Mouse (Mus musculus) liver, embryonic 12.5 days (tissue): ENCODE measurements at regions not wholly inside any gene's neighbourhood (a gene's known extent, or its start where the extent isn't known, plus 50 kb on each side); places are given as distances from the start of the nearest gene placed in this dataset.

Experiments
- ATAC-seq: fragments of 200-750 bp; cut with Nextera tagmentation; 2 replicates; pipeline ENCODE4 v1.8.0; 2017; ENCODE audit warnings: moderate number of reproducible peaks, mild to moderate bottlenecking, moderate library complexity
- H3K27ac ChIP-seq: fragments of 300-500 bp; sonication (generic); 2 replicates; pipeline ENCODE4 v1.5.1; 2016; ENCODE audit warnings: mild to moderate bottlenecking
- H3K27me3 ChIP-seq: fragments of 300-500 bp; sonication (generic); replicated peaks from 2 replicates; pipeline ENCODE4 v1.6.1; 2016; ENCODE audit warnings: mild to moderate bottlenecking, moderate library complexity
- H3K36me3 ChIP-seq: fragments of 300-500 bp; sonication (generic); 2 replicates; pipeline ENCODE4 v1.6.1; 2016; ENCODE audit warnings: mild to moderate bottlenecking, moderate library complexity
- H3K4me1 ChIP-seq: fragments of 300-500 bp; sonication (generic); 2 replicates; pipeline ENCODE4 v1.6.1; 2016
- H3K4me2 ChIP-seq: fragments of 300-500 bp; sonication (generic); 2 replicates; pipeline ENCODE4 v1.6.1; 2016; ENCODE audit warnings: mild to moderate bottlenecking, moderate library complexity
- H3K4me3 ChIP-seq: fragments of 300-500 bp; sonication (generic); 2 replicates; pipeline ENCODE4 v1.5.1; 2016; ENCODE audit warnings: mild to moderate bottlenecking, moderate library complexity
- H3K9ac ChIP-seq: fragments of 300-500 bp; sonication (generic); 2 replicates; pipeline ENCODE4 v1.6.1; 2016; ENCODE audit warnings: mild to moderate bottlenecking, moderate library complexity
- H3K9me3 ChIP-seq: fragments of 300-500 bp; sonication (generic); replicated peaks from 2 replicates; pipeline ENCODE4 v1.6.1; 2016; ENCODE audit warnings: mild to moderate bottlenecking, moderate library complexity
- WGBS: fragments of 180-500 bp; shearing (Covaris S2); methylation state at CpG from one replicate; pipeline ENCODE4 v1.1.7; 2016; ENCODE audit not compliant: insufficient replicate concordance; 5-methylcytosine and 5-hydroxymethylcytosine counted together

- no peaks in the 10 kb centered on the region for H3K27me3 ChIP-seq
- H3K4me3 ChIP-seq: no peak overlapping the region
- H3K4me2 ChIP-seq: no peak overlapping the region
- H3K9me3 ChIP-seq: no peaks in the 10 kb centered on the region
- no peak for ATAC-seq
- H3K27ac ChIP-seq: no peak overlapping the region
- H3K4me1 ChIP-seq: no peaks in the 10 kb centered on the region
- H3K36me3 ChIP-seq: no peaks in the 10 kb centered on the region
- WGBS: 71% methylated on average over 7 of the region's 7 CpGs
- H3K9ac ChIP-seq: no peak overlapping the region
Measured at GRCm38 (mm10) chr10:100210684-100211083, 124.8 kb upstream of the Gm4301 start.

- no peak overlapping the region for H3K27ac ChIP-seq
- no peaks in the 10 kb centered on the region for H3K27me3 ChIP-seq
- no peak overlapping the region for H3K4me3 ChIP-seq
- H3K4me2 ChIP-seq: no peak overlapping the region
- H3K4me1 ChIP-seq: no peaks in the 10 kb centered on the region
- ATAC-seq: no peak
- H3K9ac ChIP-seq: no peak overlapping the region
- no peaks in the 10 kb centered on the region for H3K36me3 ChIP-seq
- WGBS: 77% methylated on average over 3 of the region's 3 CpGs
- no peaks in the 10 kb centered on the region for H3K9me3 ChIP-seq
Measured at GRCm38 (mm10) chr10:100224459-100225097, 110.9 kb upstream of the Gm4301 start.

DNA sequence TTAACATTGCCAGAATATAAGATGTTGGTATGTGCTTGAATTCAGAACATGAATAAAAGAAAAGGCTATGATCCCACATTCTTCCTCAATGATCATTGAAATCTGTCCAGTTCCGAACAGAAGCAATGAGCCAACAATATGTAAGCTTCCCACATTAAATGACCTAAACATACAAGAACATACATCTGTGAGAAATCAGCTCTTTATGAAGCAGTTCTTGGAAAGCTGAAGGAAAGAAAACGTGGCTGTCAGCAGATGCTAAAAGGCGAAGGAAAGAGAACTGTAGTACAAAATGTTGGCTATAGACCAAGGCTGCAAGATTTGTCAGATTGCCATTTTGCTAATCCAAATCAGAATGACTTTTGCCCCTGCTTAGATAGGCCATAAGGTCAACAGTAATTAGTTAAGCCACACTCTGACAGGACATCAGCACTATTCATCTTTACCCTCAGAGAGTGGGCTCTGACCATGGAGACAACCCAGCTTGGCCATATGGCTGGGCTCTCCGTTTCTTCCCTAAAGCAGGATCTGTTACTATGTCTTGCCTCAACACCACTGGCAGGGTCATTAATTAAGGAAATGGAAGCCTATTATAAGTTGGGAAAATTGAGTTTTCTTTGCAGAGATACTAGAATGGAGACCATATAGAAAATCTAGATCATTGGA lies 76.1 kb upstream of the Gm4301 start:
- Histone ChIP-seq H3K9me3 (no peaks in the 10 kb centered on the region), H3K4me1 (no peaks in the 10 kb centered on the region), H3K4me2 (no peak overlapping the region), H3K4me3 (no peak overlapping the region), H3K36me3 (no peaks in the 10 kb centered on the region), H3K27ac (no peak overlapping the region), H3K9ac (no peak overlapping the region), H3K27me3 (no peaks in the 10 kb centered on the region)
- no peak for ATAC-seq
- 53% methylated on average over 4 of the region's 4 CpGs for WGBS

- Histone ChIP-seq H3K9ac (no peak overlapping the region), H3K9me3 (no peaks in the 10 kb centered on the region), H3K4me2 (no peak overlapping the region), H3K4me1 (no peaks in the 10 kb centered on the region), H3K36me3 (no peaks in the 10 kb centered on the region), H3K4me3 (no peak overlapping the region), H3K27me3 (no peaks in the 10 kb centered on the region), H3K27ac (no peak overlapping the region)
- ATAC-seq: no peak
- WGBS: 51% methylated on average over 2 of the region's 2 CpGs
Measured at GRCm38 (mm10) chr10:100263447-100263846, 72.0 kb upstream of the Gm4301 start.

DNA sequence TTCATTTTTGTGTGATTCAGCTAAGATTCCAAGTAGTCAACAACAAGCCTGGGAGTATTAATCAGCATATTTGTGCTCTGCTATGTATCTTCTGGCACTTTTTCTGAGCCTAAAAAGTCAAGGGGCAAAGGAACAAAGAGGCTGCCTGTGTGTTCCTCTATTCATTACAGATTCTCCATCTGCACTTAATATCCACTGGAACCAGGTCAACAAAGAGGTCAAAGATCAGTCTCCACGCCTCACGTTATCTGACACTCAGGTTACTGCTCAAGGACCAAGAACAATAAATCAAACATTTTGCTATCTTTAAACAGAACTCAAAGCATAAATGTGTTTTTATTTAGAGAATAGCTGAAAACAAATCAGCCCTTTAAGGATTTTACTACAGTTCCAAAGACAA lies 71.4 kb upstream of the Gm4301 start:
- no peak overlapping the region for H3K9ac ChIP-seq
- no peak overlapping the region for H3K4me3 ChIP-seq
- H3K27me3 ChIP-seq: no peaks in the 10 kb centered on the region
- WGBS: 40% methylated on average over 2 of the region's 2 CpGs
- no peaks in the 10 kb centered on the region for H3K36me3 ChIP-seq
- no peaks in the 10 kb centered on the region for H3K9me3 ChIP-seq
- no peak overlapping the region for H3K4me2 ChIP-seq
- no peak overlapping the region for H3K27ac ChIP-seq
- H3K4me1 ChIP-seq: no peaks in the 10 kb centered on the region
- no peak for ATAC-seq

GRCm38 (mm10) chr10:100282471-100282870 lies 53.0 kb upstream of the Gm4301 start:
- no peak for ATAC-seq
- Histone ChIP-seq H3K27ac (no peak overlapping the region), H3K4me1 (no peaks in the 10 kb centered on the region), H3K27me3 (no peaks in the 10 kb centered on the region), H3K4me3 (no peak overlapping the region), H3K36me3 (no peaks in the 10 kb centered on the region), H3K9me3 (no peaks in the 10 kb centered on the region), H3K9ac (no peak overlapping the region), H3K4me2 (no peak overlapping the region)
